Mouse (Mus musculus): ENCODE data around the gene Ttc37.

Gene Ttc37

DNA sequence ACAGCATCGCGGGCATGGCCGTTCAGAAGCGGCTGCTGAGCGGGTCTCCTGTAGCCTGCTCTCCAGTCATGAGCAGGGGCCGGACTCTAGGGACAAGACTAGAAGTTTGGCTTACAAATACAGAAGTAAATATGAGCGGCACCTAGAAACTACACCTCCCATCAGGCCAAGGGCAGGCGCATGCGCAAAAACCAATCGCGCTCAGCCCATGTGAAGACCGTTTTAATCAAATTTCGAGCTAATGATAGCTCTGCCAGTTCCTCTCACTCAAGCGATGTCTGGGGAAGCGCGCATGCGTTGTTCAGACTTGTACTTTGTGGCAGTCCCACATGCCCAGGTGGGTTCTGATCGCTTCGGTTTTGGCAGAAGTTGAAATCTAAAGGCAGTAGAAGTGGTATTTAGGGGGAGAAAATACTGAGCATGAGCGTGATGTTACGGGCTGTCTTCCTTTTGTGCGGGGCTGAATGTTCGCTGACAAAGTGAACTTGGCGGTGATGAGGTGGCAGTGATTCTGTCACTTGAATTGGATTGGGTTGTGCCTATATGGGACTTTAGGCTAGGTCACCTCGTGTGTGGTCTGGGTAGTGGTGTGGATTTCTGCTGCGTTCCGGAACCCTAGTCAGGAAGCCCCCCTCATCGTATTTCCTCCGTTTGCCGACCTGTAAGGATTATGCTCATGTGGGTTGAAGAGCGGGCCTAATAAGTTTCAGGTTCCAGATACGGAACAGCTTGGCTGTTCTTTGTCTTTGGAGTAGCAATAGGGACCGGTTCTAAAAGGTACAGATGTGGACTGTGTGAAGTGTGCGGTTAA lies at the start of gene Ttc37, which contains the start of gene Arsk:
Gene Ttc37, plus strand, starts transcription at position 242 of the 811 bp plus-strand sequence.
Gene Arsk, minus strand, starts transcription at position 168 of the 811 bp plus-strand sequence.
- peak; percentile 83 to 89 for DNase-seq (ENCODE audit: low spot score in 2 of 2)

GRCm38 (mm10) chr13:76055391-76056232 lies 42.9 kb upstream of the Ttc37 start:
- peak; percentile 9 to 10 for DNase-seq (ENCODE audit: low spot score in 2 of 2)

- DNase-seq (ENCODE audit: low spot score in 2 of 2): peak; percentile 52 to 64
Observed at GRCm38 (mm10) chr13:76056261-76056724, 42.2 kb upstream of the Ttc37 start.

DNA sequence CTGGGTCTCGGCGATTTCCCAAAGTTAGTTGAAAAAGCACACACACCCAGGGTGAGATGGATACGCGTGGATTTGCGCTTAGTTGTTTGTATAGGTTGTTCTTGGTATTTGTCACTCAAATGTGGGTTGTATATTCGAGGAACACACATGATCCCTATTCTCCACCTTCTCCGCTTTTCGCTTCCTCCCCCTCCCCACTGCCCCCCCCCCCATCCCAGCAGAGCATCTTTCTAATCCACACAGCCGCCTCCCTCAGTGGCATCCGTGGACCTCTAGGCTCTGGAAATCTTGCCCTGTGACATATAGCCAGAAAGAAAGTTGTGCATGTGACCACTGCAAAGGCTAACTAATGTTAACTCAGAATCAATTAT lies 41.7 kb upstream of the Ttc37 start, which contains the start of gene Gpr150:
Gene Gpr150, minus strand, starts transcription at position 101 of the 371 bp plus-strand sequence.
- DNase-seq (ENCODE audit: low spot score in 2 of 2): no peak

DNA sequence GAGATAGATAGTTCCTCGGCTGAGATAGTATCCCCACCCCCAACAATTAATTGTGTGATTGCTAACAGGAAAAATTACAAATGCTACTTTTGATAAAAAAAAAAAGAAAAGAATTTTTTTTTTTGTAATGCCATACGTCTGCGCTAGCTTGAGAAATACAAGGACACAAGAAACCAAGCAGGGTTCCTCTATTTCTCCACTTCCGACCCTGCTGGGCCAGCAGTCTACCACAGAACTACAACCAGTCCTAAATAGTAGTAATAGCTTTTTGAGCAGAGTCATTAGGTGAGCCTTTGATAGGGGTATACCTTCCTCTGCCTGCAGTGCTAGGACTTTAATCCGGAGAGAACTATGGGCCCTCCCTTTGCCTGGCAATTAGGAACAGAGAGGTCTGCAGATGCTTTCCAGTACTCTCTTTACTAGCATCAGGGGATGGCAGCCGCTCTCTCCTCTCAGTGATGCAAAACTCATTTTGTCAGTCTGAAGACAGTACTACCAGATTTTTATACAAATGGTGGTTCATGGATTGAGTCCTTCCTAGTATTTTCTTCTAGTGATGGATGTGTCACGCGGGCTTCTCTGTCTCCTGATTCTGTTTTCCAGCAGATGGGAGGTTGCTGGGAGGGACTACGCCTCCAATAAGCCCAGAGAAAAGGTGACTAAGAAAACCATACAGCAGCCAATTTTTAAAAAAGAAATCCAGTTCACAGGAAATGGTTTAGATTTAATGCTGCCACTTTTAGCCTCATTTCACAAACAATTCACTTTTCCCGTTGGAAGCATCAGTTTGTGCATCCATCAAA lies 41.1 kb upstream of the Ttc37 start:
- DNase-seq (ENCODE audit: low spot score in 2 of 2): peak in 1 of 2 experiments; percentile 14

- no peak for DNase-seq (ENCODE audit: low spot score in 2 of 2)
Observed at GRCm38 (mm10) chr13:76059591-76059990, 38.9 kb upstream of the Ttc37 start.

DNA sequence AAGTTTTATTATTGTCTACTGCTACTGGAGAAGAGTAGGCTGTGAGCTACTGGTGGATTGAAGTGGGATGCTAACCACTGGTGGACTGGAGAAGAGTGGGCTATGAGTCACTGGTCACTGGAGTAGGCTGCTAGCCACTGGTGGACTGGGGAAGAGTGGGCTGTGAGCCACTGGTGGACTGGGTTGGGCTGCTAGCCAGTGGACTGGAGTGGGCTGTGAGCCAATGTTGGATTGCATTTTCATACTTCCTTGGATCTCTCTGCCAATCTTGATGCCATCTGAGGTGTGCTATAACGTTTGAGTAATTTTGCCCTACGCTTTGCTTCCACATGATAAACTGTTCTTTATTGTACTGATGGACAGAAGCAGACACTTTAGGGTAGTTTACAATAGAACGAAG lies 36.4 kb upstream of the Ttc37 start:
- DNase-seq (ENCODE audit: low spot score in 2 of 2): no peak

DNA sequence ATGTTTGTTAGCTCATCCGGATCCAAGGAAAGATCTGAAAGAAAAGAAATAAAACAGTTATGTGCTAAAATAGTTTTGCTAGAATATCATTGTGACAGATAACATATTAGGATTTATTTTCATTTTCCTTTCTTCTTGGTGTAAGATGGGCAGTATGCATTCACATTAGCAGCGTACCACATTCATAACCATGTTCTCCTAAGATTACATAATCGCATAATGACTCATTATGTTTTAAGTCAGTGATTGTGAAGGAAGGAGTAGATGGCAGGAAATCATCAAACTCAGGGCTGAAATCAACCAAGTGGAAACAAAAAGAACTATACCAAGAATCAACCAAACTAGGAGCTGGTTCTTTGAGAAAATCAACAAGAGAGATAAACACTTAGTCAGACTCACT lies 36.0 kb upstream of the Ttc37 start:
- DNase-seq (ENCODE audit: low spot score in 2 of 2): no peak

DNA sequence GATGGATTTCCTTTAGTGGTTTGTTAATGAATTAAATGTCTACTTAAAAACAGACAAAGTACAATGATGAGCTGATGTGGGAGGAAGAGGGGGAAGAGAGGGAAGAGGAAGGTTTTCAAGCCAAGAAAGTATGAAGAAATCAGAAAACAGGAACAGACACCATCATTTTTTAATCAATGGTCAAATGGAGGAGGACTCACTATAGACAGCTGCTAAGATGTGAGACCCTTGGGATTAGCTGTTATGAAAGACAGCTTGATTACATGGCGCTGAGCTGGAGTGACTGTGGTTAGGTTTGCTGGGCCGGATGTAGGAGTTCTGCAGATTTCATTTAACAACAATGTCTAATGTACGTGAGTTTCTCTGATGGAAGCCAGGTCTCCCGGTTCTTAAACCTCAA lies 35.0 kb upstream of the Ttc37 start:
- no peak for DNase-seq (ENCODE audit: low spot score in 2 of 2)

- DNase-seq (ENCODE audit: low spot score in 2 of 2): no peak
Observed at GRCm38 (mm10) chr13:76064363-76064945, 34.1 kb upstream of the Ttc37 start.

DNA sequence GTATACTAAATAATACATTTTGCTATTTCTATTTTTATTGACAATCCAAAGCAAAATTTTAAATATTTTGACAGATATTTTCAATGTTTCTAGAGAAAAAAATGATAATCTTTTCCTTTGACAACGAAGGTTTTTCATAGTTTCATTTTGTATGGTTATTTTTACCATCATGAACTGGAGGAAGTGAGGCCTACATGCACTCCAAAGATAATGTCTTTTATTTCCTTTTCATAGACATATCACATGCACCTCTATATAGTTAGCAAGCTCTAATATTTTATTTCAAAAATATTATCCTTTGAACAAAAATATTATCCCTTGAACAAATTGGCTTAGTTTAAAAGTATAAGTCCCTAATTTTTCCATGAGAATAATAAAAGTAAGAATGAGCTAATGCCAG lies 24.2 kb upstream of the Ttc37 start:
- DNase-seq (ENCODE audit: low spot score in 2 of 2): no peak

DNA sequence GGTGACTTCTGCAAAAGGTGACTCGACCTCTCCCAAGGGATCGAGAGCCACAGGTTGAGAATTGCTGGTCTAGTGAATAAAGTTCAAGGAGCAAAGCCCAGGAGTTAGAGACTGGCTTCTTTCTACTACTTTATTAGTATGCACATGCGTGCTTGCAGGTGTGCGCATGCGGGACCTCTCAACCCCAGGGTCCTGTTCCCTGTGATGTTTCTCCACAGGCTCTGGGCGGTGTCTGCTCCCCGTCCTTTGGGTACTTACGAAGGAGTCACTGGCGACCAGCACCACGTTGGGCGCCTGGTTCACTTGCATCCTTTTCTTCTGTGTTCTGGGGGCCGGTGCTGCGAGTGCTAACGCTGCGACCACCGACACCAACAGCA lies 430 bp upstream of the Ttc37 start:
- no peak for DNase-seq (ENCODE audit: low spot score in 2 of 2)

GRCm38 (mm10) chr13:76101989-76102388 lies 3.5 kb downstream of the Ttc37 start:
- DNase-seq (ENCODE audit: low spot score in 2 of 2): no peak

DNA sequence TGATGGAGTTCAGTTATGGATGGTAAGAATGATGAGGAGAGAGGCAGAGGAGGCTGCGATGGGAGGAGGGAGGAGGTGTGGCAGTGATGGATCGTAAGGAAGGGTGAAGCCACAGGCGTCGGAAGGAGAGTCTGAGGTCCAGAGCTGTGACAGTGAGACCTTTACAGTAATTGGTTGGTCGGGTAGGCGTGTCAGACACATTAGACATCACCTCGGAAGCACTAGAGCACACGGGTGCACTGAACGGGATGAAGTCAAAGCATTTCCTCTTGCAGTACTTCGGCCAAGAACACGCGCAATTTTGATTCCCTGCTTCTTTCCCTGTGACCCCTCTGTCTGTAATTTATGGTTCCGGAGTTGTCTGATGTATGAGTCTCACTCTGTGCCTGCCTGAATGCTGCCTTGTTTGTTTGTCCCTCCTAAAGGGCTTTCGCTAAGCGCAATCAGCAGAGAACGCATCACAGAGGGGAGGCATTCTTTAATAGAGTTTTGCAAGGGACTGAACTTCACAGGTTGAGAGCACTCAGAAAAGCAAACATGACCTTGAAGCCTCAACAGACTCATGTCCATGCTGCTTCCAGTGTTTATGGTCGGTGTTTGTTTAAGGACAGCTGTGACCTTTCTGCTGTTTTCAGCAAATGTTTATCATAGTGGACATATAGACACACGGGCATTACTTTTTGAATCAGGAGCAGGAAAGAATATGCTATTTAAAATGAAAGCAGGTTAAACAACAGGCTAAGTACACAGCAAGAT lies 10.7 kb downstream of the Ttc37 start:
- no peak for DNase-seq (ENCODE audit: low spot score in 2 of 2)

DNA sequence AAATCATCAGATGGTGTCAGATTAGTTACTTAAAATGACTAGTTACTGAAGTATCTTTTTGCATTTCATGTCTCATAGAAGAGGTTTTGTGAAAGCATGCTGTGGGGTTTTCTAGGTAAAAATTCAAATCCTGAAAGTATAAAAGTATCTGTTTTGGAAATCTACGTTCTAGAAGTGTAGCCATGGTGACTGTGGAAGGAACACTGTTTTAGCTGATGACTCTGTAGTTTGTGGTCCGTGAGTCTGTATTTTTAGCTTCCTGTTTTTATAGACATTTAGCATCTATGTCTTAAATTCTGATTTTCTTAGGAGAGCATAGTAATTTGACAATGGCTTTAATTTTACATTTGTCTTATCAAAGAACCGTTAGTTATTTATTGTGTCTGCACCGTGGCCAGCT lies 30.3 kb downstream of the Ttc37 start:
- DNase-seq (ENCODE audit: low spot score in 2 of 2): no peak

DNA sequence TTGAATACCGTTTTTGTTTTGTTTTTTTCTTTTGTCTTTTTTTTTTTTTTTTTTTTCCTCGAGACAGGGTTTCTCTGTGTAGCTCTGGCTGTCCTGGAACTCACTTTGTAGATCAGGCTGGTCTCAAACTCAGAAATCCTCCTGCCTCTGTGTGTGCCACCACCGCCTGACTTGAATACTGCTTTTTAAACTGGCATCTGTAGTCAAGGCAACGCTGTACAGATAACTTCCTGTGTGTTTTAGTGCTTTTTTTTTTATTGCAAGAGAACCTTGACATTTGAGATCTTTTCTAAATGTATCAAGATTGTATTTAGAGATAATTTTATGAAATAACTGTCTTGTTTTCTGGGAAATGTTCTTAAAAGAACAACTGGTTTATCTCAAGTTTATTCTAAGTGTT lies 33.9 kb downstream of the Ttc37 start:
- DNase-seq (ENCODE audit: low spot score in 2 of 2): no peak

- DNase-seq (ENCODE audit: low spot score in 2 of 2): no peak
Observed at GRCm38 (mm10) chr13:76138862-76139261, 40.3 kb downstream of the Ttc37 start.

DNA sequence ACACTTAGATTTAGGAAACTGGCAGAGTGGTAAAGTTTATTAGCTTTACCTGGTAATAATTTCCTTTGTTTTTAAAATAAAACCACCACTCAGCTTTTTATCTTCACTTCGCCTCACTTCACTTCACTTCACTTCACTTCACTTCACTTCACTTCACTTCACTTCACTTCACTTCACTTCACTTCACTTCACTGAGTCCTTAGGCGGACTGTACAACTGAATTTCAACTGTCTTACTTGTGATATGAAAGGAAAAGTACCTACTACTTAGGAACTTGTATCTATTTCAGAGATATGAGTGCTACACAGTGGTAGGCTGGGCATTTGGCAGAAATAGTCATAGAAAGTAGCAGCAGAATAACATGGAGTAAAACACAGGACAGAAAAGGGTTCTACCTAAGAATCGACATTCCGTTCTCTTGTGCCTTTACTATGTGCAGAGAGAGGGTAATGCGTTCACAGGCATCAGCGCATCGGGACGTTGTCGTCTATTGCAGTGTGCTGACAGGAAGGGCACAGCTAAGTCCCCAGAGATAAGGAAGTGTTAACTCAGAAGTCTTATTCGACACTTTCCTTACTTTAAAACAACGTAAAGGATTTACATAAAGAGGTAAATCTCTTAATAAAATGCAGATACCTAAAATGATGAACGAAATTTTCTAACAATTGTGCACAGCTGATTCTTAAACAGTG lies 42.7 kb downstream of the Ttc37 start:
- no peak for DNase-seq (ENCODE audit: low spot score in 2 of 2)

DNA sequence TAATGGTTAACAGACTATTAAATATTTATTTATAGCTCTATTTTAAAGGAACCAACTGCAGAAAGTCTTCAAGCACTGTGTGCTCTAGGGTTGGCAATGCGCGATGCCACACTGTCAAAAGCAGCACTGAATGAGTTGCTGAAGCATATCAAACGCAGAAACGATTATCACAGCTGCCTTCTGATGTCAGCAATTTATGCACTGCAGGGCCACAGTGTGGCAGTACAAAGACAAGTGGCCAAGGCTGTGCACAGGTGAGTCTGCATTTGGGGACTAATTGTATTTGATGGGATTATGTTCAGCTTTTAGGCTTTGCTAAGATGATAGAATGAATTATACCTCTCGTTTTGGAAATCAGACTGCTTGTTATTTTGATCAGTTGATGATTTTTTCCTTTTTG lies 51.9 kb downstream of the Ttc37 start:
- DNase-seq (ENCODE audit: low spot score in 2 of 2): no peak

DNA sequence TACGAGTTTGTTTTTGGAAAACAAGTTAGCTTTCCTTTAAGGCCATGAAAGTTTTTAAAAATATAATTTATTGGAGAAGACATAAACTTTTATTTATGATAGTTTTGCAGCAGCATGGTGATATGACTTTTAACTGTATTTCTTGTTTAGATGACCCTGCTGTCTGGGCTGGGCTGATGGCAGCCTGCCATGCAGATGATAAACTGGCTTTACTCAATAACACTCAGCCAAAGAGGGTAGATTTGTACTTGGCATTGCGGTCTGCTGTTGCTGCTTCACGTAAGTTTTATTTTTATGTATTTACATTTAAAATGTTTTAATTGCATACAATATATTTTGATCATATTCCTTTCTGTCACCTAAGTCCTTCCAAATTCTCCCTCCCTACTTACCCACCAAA lies 58.6 kb downstream of the Ttc37 start:
- no peak for DNase-seq (ENCODE audit: low spot score in 2 of 2)

Data from frontal cortex, postnatal 25 days (tissue).